Mouse (Mus musculus) stomach, postnatal 0 days (tissue): Measurements from ENCODE around the gene Atp5d.

Source experiments
- CTCF ChIP-seq: IDR thresholded peaks from 2 replicates; pipeline ENCODE4 v1.5.1; 2016; ENCODE audit warnings: antibody characterized with exemption, low read depth, mild to moderate bottlenecking, moderate library complexity
- EP300 ChIP-seq: optimal IDR thresholded peaks from 2 replicates; pipeline ENCODE3; 2016; ENCODE audit warnings: antibody characterized with exemption

GRCm38 (mm10) chr10:80138553-80139438, at the start of gene Atp5d:
- TF ChIP-seq CTCF (no peak), EP300 (no peak)
